Mouse (Mus musculus): ENCODE data around the gene Zfp184.

Gene Zfp184

GRCm38 (mm10) chr13:21993957-21994738 is 49.3 kb downstream of the Zfp184 start:
- DNase-seq: no peak

GRCm38 (mm10) chr13:21994896-21995295 is 50.0 kb downstream of the Zfp184 start:
- DNase-seq: no peak

GRCm38 (mm10) chr13:21995331-21995914 is 50.5 kb downstream of the Zfp184 start:
- peak in 1 of 2 experiments; percentile 28 for DNase-seq

- DNase-seq: no peak
Observed at GRCm38 (mm10) chr13:21996101-21996839, 51.4 kb downstream of the Zfp184 start.

DNA sequence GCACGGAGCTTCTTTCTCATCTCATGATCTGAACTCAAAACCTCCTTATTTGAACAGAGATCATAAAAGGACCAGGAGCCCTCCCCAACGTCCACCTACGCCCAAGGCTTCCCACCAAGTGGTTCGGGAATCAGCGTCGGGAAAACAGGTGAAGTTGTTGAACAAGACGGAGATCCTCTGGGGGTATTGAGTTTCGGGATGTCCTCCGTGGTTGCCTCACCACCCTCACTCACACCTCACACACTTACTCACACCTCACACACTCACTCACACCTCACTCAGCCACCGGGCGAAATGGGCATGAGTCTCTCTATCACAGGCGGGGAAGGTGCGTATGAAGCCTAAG is 51.9 kb downstream of the Zfp184 start:
- DNase-seq: no peak

DNA sequence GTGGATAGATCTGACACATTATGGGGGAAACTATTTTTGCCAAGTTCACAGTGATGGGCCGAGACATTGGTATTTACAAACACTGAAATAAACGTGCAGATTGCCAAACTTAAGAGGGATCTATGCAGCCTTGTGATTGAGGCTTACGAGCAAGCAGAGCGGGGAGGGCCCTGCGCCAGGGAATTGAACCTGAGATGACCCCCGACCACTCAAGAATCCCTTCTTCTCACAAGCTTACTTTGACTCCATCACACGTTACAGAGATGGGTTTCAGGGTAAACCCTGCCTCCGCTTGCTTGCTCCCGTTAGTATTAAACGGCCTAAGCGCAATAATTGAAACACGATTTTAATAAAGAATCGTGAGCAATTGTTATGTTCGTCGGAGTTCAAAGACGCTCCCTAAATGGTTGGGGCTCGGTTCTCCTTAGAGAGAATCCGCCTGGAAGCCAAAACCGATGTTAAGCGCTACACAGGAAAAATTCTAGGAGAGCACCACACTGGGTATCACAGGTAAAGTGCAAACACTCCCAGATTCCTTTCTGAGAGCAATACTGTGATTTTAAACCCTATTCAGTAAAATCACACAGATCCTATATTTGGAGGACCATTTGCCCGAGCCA is 52.4 kb downstream of the Zfp184 start:
- DNase-seq: no peak

- no peak for DNase-seq
Observed at GRCm38 (mm10) chr13:21997821-21998220, 52.9 kb downstream of the Zfp184 start.

GRCm38 (mm10) chr13:21998412-21998811 is 53.5 kb downstream of the Zfp184 start:
- no peak for DNase-seq

- DNase-seq: no peak
Observed at GRCm38 (mm10) chr13:21999147-21999546, 54.3 kb downstream of the Zfp184 start.

- no peak for DNase-seq
Observed at GRCm38 (mm10) chr13:22001346-22001745, 56.5 kb downstream of the Zfp184 start.

GRCm38 (mm10) chr13:22001823-22002222 is 56.9 kb downstream of the Zfp184 start:
- DNase-seq: no peak

DNA sequence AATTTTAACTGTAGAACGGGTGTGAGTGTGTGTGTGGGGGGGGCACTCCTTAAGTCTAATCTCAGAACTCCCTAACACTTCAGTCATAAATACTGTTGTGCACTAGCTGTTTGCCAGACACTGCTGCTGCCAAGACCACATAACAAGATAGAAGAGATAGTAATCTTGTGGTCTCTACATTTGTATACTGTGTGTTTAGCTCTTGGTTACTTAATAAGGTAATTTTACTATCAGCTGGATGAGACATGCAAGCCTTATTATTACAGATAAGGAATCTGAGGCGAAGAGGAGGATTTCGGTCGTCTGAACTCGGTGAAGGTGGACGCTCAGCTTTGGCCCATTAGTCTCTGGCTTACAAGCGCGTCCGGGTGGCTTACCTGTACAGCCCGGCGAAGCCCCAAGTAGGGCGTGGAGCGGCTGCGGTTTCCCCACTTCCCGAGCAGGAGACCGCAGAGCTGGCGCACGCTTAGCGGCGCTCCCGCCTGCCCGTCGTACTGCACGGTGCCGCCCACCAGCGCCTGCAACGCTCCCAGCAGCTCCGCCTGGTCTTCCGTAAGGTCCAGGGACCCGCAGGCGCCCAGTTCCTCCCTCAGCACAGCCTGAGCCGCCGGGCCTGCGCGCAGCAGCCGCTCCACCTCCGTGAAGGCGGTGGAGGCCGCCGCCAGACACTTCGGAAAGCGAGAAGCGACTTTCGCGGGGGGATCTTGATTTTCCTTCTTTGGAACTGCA is 60.9 kb downstream of the Zfp184 start:
- DNase-seq: peak; percentile 11 to 55

DNA sequence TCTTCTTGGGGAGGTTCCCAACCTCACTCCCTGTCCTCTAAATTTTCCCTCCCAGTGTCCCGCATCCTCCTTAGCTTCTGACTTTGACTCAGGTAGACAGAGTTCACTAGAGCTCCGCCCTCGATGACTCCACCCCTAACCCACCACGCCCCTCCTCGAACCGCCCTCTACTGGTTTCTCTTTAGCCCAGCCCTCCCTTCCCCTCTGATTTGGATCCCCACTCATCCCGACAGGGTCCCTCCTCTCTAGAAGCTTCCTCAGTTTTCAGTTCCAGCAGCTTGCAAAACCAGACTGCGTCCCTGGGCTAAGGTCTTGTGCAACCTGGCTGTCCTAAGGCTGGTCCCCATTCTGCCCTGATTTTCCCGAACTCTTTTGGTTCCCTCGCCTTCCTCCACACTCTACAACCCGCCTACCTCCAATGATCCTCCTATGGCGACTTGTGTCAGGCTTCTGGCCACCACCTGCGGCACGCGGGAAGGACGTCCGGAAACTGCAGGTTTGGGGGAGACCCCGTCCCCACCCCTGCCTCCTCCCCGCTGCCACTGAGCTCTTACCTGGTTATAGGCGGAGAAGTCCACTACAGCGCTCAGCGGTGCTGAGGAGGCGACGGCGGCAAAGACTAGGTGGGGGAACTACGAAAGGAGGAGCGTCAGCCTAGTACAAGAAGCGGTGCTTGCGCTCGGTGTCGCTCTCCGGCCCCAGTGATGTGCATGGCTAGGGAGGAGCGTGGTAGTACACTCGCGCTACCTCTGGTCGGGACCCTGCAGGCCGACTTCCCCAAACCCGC is 61.6 kb downstream of the Zfp184 start:
- DNase-seq: peak; percentile 34 to 59

DNA sequence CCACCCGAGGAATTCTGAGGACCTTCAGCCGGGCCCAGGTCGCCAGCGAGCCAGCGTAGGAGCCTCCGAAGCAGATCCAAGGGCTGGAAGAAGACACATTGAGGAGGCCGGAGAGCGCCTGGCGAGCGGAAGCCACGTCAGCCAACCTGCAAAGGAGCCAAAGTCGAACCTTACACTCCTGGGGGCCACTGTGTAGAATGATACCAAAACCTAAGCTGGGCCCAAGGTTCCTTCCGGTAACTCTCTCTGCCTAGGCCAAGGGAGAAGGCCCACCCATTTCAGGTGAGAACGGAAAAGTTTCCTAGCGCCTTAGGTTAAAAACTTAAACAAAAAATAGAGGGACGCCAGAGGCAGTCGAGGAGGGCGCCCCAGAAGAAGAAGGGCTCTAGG is 62.2 kb downstream of the Zfp184 start:
- DNase-seq: no peak

- no peak for DNase-seq
Observed at GRCm38 (mm10) chr13:22007872-22008271, 63.0 kb downstream of the Zfp184 start.

DNA sequence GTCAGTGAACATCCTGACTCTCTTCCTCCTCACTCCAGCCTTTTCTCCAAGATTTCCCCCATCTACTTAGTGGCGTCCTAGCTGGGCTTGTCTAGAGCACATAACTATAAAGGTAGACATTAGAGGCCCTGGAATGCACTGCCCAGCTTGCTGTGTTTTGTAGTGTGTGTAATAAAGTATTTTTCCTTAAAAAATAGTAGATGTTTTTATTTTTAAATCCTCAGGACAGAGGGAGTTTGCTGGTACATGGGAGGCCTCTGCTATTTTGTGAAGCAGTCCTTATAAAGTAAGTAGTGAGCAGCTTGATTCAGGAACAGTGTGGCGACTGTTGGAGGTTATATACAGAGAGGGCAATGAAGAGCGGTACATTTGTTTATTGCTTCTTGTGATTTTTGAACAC is 63.8 kb downstream of the Zfp184 start:
- no peak for DNase-seq

DNA sequence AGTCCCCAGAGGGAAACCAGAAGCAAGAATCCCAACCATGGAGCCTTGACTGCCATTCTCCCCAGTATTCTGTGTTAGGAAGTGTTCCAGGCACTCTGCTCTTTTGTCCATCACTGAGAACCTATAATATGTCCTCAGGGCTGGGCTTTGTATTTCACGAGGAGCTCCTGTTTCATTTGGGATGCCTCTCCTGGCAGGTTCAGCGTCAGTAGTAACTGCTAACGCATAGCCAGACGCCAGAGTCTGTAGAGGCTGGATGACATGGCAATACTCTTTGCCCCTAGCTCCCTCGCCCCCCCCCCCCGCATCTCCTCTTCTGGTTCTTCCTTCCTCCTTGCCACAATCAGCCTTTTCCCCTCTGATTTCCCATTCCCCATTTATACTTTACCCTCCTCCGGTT is 64.7 kb downstream of the Zfp184 start, which contains the start of gene Prss16:
Gene Prss16 (minus strand): TSS at position 101 of the 400 bp plus-strand sequence.
- no peak for DNase-seq
